Mouse (Mus musculus) testis, adult 2 months (tissue): ENCODE data around the gene Cbl.

Source experiments
- CTCF ChIP-seq: fragments of 200-500 bp; IDR thresholded peaks from 2 replicates; pipeline ENCODE4 v1.5.1; 2012; ENCODE audit warnings: low read depth, mild to moderate bottlenecking, inconsistent platforms, low read length, moderate library complexity; ENCODE audit not compliant: control insufficient read depth, insufficient read depth, insufficient replicate concordance
- POLR2A ChIP-seq: fragments of 200-500 bp; IDR thresholded peaks from 2 replicates; pipeline ENCODE4 v1.6.1; 2012; ENCODE audit warnings: low read depth, mild to moderate bottlenecking, inconsistent platforms, low read length, moderate library complexity; ENCODE audit not compliant: control insufficient read depth

DNA sequence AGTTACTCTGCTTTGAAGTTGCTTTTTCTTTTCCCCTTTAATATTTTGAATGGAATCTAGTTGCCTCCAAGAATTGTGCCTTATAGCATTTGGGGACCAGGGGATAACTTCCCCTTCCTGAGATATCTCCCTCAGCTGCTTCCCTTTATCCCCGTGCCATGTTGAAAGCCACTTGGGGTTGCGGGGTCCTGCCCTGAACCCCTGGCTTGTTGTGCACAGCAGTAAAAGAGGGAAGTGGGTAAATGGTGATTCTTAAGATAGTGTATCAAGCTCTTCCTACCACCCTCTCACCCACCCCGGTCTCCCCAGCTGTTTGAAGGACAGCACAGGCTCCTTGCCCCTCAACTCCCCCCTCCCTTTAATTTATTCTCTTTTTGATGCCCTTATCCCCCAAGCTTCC, 139.1 kb downstream of the Cbl start:
- TF ChIP-seq POLR2A: no peak
- no peak for TF ChIP-seq CTCF
